Mouse (Mus musculus) embryonic facial prominence, embryonic 11.5 days (tissue): ENCODE data around the gene Spg21. TPM values are rescaled to one million over a fixed set of nuclear protein-coding genes. Genes with fewer than 3 reads are reported as not detected.

Experiments
- ATAC-seq: fragments of 200-750 bp; cut with Nextera tagmentation; replicated peaks from 2 replicates; pipeline ENCODE4 v1.8.0; 2017; ENCODE audit warnings: low read depth; ENCODE audit not compliant: insufficient number of reproducible peaks, low FRiP score, low TSS enrichment
- DNase-seq: peaks from one replicate; pipeline ENCODE4 v3.0.0-alpha.2; 2015; ENCODE audit warnings: low spot score
- H3K27ac ChIP-seq: fragments of 300-500 bp; sonication (generic); replicated peaks from 2 replicates; pipeline ENCODE4 v1.5.1; 2014; ENCODE audit warnings: mild to moderate bottlenecking, low read depth, low read length, control low read depth
- H3K27me3 ChIP-seq: fragments of 300-500 bp; sonication (generic); 2 replicates; pipeline ENCODE4 v1.6.1; 2014; ENCODE audit warnings: mild to moderate bottlenecking, low read length, moderate library complexity, mixed read lengths; ENCODE audit not compliant: control insufficient read depth, insufficient read depth
- H3K36me3 ChIP-seq: fragments of 300-500 bp; sonication (generic); replicated peaks from 2 replicates; pipeline ENCODE4 v1.6.1; 2014; ENCODE audit warnings: low read depth, mild to moderate bottlenecking, low read length, moderate library complexity, mixed read lengths; ENCODE audit not compliant: control insufficient read depth, insufficient read depth
- H3K4me1 ChIP-seq: fragments of 300-500 bp; sonication (generic); 2 replicates; pipeline ENCODE4 v1.6.1; 2014; ENCODE audit warnings: low read length, mixed read lengths; ENCODE audit not compliant: control insufficient read depth, insufficient read depth
- H3K4me2 ChIP-seq: fragments of 300-500 bp; sonication (generic); 2 replicates; pipeline ENCODE4 v1.6.1; 2014; ENCODE audit warnings: low read depth, mild to moderate bottlenecking, control low read depth, low read length, moderate library complexity
- H3K4me3 ChIP-seq: fragments of 300-500 bp; sonication (generic); 2 replicates; pipeline ENCODE4 v1.5.1; 2014; ENCODE audit warnings: low read depth, low read length, control low read depth
- H3K9ac ChIP-seq: fragments of 300-500 bp; sonication (generic); replicated peaks from 2 replicates; pipeline ENCODE4 v1.6.1; 2014; ENCODE audit warnings: mild to moderate bottlenecking, control low read depth, low read length
- H3K9me3 ChIP-seq: fragments of 300-500 bp; sonication (generic); replicated peaks from 2 replicates; pipeline ENCODE4 v1.6.1; 2016; ENCODE audit warnings: mild to moderate bottlenecking, low read length, inconsistent platforms, mixed read lengths; ENCODE audit not compliant: control insufficient read depth
- WGBS: fragments of 180-500 bp; shearing (Covaris S2); extraction: QIAGEN DNeasy Blood & Tissue Kit; methylation state at CpG from one replicate; pipeline ENCODE4 v1.1.7; 2014; 5-methylcytosine and 5-hydroxymethylcytosine counted together
- polyA plus RNA-seq: library from polyadenylated mRNA; unstranded; fragments of >200 nt; fragmentation: Nextera tagmentation; extraction: Ambion mirVana; gene quantifications from 2 replicates; pipeline ENCODE4 v1.2.1, GENCODE M21; 2014

The Spg21 gene
- polyA plus RNA-seq, 1 experiment from 2014 or later = 157 TPM

GRCm38 (mm10) chr9:65480071-65480470 is 19.3 kb downstream of the Spg21 start:
- Histone ChIP-seq H3K36me3 (peaks cover 6% of the 10 kb centered on the region), H3K4me1 (no peaks in the 10 kb centered on the region), H3K4me2 (no peak overlapping the region), H3K27ac (no peak overlapping the region), H3K4me3 (no peak overlapping the region), H3K9me3 (no peaks in the 10 kb centered on the region), H3K27me3 (no peaks in the 10 kb centered on the region), H3K9ac (no peak overlapping the region)
- DNase-seq (no peak), ATAC-seq (no peak)
- 82% methylated on average over 5 of the region's 5 CpGs for WGBS

DNA sequence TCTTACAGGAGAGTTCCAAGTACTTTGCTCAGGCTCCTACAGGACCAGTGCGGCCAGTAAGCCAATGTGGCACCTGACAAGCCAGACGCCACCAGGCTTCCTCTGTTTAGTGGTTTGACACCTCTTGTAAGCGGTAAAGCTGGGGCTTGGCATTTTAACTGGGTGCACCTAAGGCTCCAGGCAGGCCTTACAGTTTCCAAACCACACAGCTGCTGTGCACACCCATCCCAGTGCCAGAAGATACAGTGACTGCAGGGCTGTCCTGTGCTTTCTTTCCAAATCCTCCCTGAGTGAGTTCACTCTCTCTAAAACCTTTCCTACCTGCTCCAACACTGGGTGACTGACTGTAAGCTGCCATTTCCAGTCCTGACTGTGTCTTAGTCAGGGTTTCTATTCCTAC is 30.7 kb downstream of the Spg21 start:
- Histone ChIP-seq H3K9me3 (no peaks in the 10 kb centered on the region), H3K4me2 (no peak overlapping the region), H3K4me1 (no peaks in the 10 kb centered on the region), H3K36me3 (no peaks in the 10 kb centered on the region), H3K9ac (no peak overlapping the region), H3K27ac (no peak overlapping the region), H3K27me3 (no peaks in the 10 kb centered on the region), H3K4me3 (no peak overlapping the region)
- DNase-seq (no peak), ATAC-seq (no peak)
- 88% methylated on average over 3 of the region's 3 CpGs for WGBS

GRCm38 (mm10) chr9:65492351-65492750 is 31.6 kb downstream of the Spg21 start:
- H3K9ac ChIP-seq = no peak overlapping the region
- ATAC-seq (no peak), DNase-seq (no peak)
- no peaks in the 10 kb centered on the region for H3K4me1 ChIP-seq
- WGBS = 88% methylated on average over 2 of the region's 2 CpGs
- no peak overlapping the region for H3K27ac ChIP-seq
- H3K27me3 ChIP-seq = no peaks in the 10 kb centered on the region
- no peaks in the 10 kb centered on the region for H3K9me3 ChIP-seq
- no peak overlapping the region for H3K4me2 ChIP-seq
- no peaks in the 10 kb centered on the region for H3K36me3 ChIP-seq
- no peak overlapping the region for H3K4me3 ChIP-seq

DNA sequence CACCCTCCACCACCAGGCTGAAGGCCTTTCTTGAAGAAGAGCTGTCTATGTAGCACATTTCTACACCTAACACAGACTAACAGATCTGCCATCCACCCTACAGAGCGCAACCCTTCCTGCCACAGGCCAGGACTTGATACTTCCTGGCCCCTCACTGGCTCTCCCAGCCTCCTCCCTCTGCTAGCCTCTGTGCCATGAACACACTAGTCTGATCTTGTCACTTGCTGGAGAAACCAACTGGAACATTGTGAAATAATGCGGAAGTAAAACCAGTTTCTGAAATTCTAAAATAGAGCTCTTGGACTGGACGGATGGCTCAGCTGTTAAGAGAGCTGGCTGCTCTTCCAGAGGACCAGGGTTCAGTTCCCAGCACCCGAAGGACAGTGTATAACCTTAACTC is 32.1 kb downstream of the Spg21 start:
- H3K4me3 ChIP-seq = no peak overlapping the region
- H3K27ac ChIP-seq = no peak overlapping the region
- no peak overlapping the region for H3K4me2 ChIP-seq
- H3K27me3 ChIP-seq = no peaks in the 10 kb centered on the region
- H3K9ac ChIP-seq = no peak overlapping the region
- 88% methylated on average over 4 of the region's 4 CpGs for WGBS
- no peaks in the 10 kb centered on the region for H3K9me3 ChIP-seq
- no peaks in the 10 kb centered on the region for H3K36me3 ChIP-seq
- ATAC-seq (no peak), DNase-seq (no peak)
- no peaks in the 10 kb centered on the region for H3K4me1 ChIP-seq

GRCm38 (mm10) chr9:65502146-65502545 is 41.4 kb downstream of the Spg21 start:
- WGBS = 64% methylated on average over 8 of the region's 8 CpGs
- H3K4me2 ChIP-seq = no peak overlapping the region
- no peaks in the 10 kb centered on the region for H3K4me1 ChIP-seq
- no peak overlapping the region for H3K4me3 ChIP-seq
- no peaks in the 10 kb centered on the region for H3K36me3 ChIP-seq
- no peak overlapping the region for H3K9ac ChIP-seq
- DNase-seq (peak; percentile 60), ATAC-seq (no peak)
- no peak overlapping the region for H3K27ac ChIP-seq
- H3K9me3 ChIP-seq = no peaks in the 10 kb centered on the region
- no peaks in the 10 kb centered on the region for H3K27me3 ChIP-seq

DNA sequence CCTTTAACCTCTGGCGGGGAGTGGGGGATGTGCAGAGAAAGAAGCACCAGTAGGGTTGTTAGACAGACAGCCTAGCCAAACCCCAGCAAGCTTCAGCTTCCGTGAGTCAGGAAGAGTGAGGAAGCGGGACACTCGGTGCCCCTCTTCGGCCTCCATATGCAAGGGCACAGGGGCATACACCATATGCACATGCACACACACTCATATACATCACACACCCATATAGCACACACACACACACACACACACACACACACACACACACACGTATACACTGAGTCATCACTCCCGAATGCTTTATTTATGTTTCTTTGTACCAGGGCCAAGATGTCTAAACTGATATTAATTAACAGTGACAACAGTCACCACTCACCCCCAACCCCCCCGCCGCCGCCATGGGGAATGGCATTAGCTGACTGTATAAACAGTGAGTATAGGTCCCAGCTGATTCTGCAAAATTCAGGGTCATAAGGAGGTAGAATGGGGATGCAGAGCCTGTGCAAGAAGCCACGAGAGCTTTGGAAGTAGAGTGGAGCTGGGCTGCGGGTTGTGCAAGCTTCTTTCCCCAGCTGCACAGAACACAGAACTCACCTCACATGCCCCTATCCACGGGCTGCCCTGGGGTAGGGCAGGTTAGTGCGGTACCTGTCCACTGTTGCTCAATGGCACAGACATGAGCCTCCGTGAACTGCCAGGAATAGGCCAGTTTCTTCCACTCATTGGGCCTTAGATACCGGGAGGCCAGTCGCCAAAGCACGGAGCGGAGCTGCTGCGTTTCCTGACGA is 42.2 kb downstream of the Spg21 start:
- no peak for ATAC-seq
- 69% methylated on average over 21 of the region's 21 CpGs for WGBS
- Histone ChIP-seq H3K27ac (no peak overlapping the region), H3K27me3 (no peaks in the 10 kb centered on the region), H3K36me3 (no peaks in the 10 kb centered on the region), H3K4me1 (no peaks in the 10 kb centered on the region), H3K9ac (no peak overlapping the region), H3K4me3 (no peak overlapping the region), H3K9me3 (no peaks in the 10 kb centered on the region), H3K4me2 (no peak overlapping the region)
- DNase-seq = peak; percentile 28

DNA sequence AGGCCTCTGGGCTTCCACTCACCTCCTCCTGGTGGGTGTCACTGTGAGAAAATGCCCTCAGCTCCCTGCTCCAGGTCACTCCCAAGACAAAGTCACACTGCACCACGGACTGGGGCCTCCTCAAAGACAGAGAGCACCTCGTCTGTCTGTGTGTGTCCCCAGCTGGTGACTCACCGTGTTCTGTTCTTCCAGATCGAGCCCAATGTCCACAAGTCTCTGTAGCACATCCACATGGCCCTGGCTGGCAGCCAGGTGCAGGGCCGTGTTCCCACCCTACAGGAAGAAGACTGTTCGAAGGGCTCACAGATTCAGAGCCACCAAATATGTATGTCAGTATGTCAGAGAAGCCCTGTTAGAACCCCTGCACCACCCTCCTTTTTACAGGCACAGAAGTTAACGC is 47.7 kb downstream of the Spg21 start:
- ATAC-seq = no peak
- WGBS = 79% methylated on average over 7 of the region's 7 CpGs
- Histone ChIP-seq H3K27me3 (no peaks in the 10 kb centered on the region), H3K27ac (no peak overlapping the region), H3K36me3 (no peaks in the 10 kb centered on the region), H3K4me3 (no peak overlapping the region), H3K9me3 (no peaks in the 10 kb centered on the region), H3K4me1 (no peaks in the 10 kb centered on the region), H3K9ac (no peak overlapping the region), H3K4me2 (no peak overlapping the region)
- no peak for DNase-seq

DNA sequence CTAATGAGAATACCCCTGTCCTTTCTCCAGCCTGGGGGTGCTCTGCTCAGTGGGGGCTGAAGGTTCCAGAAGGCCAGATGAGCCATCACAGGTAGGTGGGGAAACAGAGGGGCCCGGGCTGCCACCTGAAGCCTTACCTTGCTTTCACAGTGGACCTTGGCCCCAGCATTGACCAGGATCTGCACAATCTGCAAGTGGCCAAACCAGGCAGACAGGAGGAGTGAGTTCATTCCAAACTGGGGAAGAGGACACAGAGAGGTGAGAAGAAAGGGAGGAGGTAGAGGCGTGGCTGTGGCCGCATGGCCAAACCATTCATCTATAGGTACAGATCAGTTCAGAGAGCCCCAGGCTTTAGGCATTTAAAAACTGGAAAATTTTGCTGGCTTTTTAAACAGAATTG is 51.8 kb downstream of the Spg21 start:
- Histone ChIP-seq H3K4me3 (no peak overlapping the region), H3K9me3 (no peaks in the 10 kb centered on the region), H3K9ac (no peak overlapping the region), H3K27ac (no peak overlapping the region), H3K4me2 (no peak overlapping the region), H3K36me3 (no peaks in the 10 kb centered on the region), H3K4me1 (no peaks in the 10 kb centered on the region), H3K27me3 (no peaks in the 10 kb centered on the region)
- DNase-seq = no peak
- ATAC-seq = no peak
- WGBS = 91% methylated on average over 3 of the region's 3 CpGs
